Mouse (Mus musculus): ENCODE data around the gene Pdlim4. TPM values are rescaled to one million over a fixed set of nuclear protein-coding genes. Genes with fewer than 3 reads are reported as not detected.

Pdlim4 gene
- total and polyA plus RNA-seq, 2 experiments from 2014 or later, result 30.9 to 47.9 TPM

GRCm38 (mm10) chr11:54105011-54105410 is 36.2 kb upstream of the Pdlim4 start:
- Histone ChIP-seq H3K4me1 (ENCODE audit: insufficient read depth) (0 out of 2 replicates have a peak, but pooled peaks cover 8% of the 10 kb centered on the region), H3K4me2 (ENCODE audit: low read depth) (no peak overlapping the region), H3K4me3 (ENCODE audit: low read depth, low read length) (no peak overlapping the region), H3K27me3 (ENCODE audit: insufficient read depth, low read length) (no peaks in the 10 kb centered on the region), H3K27ac (ENCODE audit: low read depth, low read length) (no peak overlapping the region), H3K36me3 (ENCODE audit: insufficient read depth) (no peaks in the 10 kb centered on the region), H3K9me3 (ENCODE audit: low read length) (no peaks in the 10 kb centered on the region), H3K9ac (no peak overlapping the region)
- WGBS, result 94% methylated on average over 6 of the region's 6 CpGs
- TF ChIP-seq CTCF (IDR thresholded peaks at IDR 0.05; ENCODE audit: low read depth), result no peak
- DNase-seq (no peak), ATAC-seq (no peak)

GRCm38 (mm10) chr11:54102706-54103449 is 34.1 kb upstream of the Pdlim4 start:
- Histone ChIP-seq H3K36me3 (ENCODE audit: insufficient read depth) (no peaks in the 10 kb centered on the region), H3K4me2 (ENCODE audit: low read depth) (no peak overlapping the region), H3K27ac (ENCODE audit: low read depth, low read length) (no peak overlapping the region), H3K9me3 (ENCODE audit: low read length) (no peaks in the 10 kb centered on the region), H3K4me3 (ENCODE audit: low read depth, low read length) (no peak overlapping the region), H3K27me3 (ENCODE audit: insufficient read depth, low read length) (no peaks in the 10 kb centered on the region), H3K9ac (no peak overlapping the region), H3K4me1 (ENCODE audit: insufficient read depth) (0 out of 2 replicates have a peak, but pooled peaks cover 8% of the 10 kb centered on the region)
- DNase-seq, result no peak
- TF ChIP-seq CTCF (IDR thresholded peaks at IDR 0.05; ENCODE audit: low read depth), result no peak
- ATAC-seq, result no peak
- WGBS, result 76% methylated on average over 10 of the region's 10 CpGs

DNA sequence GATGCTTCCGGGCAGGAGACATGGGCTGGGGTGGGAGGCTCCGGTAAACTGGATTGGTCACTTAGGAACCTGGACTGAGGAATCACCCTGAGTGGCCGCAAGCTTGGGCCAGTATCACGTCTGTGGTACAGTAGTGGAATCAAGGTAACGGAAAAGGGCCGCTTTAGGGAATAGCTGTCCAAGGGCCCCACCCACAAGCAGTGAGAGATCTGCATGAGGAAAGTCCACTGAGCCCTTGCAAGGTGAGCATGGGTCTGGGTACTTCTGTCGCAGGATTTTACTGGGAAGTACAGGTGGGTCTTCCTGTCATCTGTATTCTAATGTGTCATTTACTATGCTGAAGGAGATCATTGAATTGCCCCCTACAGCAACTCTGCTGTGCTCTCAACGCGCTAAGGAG is 32.9 kb upstream of the Pdlim4 start:
- Histone ChIP-seq H3K27ac (ENCODE audit: low read depth, low read length) (no peak overlapping the region), H3K27me3 (ENCODE audit: insufficient read depth, low read length) (no peaks in the 10 kb centered on the region), H3K4me2 (ENCODE audit: low read depth) (peak overlapping the region; percentile 100), H3K9me3 (ENCODE audit: low read length) (no peaks in the 10 kb centered on the region), H3K4me3 (ENCODE audit: low read depth, low read length) (peak overlapping the region; percentile 63), H3K4me1 (ENCODE audit: insufficient read depth) (0 out of 2 replicates have a peak, but pooled peaks cover 5% of the 10 kb centered on the region), H3K36me3 (ENCODE audit: insufficient read depth) (no peaks in the 10 kb centered on the region), H3K9ac (no peak overlapping the region)
- no peak for TF ChIP-seq CTCF (IDR thresholded peaks at IDR 0.05; ENCODE audit: low read depth)
- DNase-seq, result no peak
- 81% methylated on average over 9 of the region's 9 CpGs for WGBS
- ATAC-seq, result no peak

- ATAC-seq (peak; percentile 90), DNase-seq (peak; percentile 83)
- under 1% methylated on average over 66 of the region's 83 CpGs for WGBS
- Histone ChIP-seq H3K4me1 (ENCODE audit: insufficient read depth) (0 out of 2 replicates have a peak, but pooled peaks cover 4% of the 10 kb centered on the region), H3K36me3 (ENCODE audit: insufficient read depth) (no peaks in the 10 kb centered on the region), H3K9ac (peak overlapping the region; percentile 70), H3K9me3 (ENCODE audit: low read length) (no peaks in the 10 kb centered on the region), H3K27me3 (ENCODE audit: insufficient read depth, low read length) (no peaks in the 10 kb centered on the region), H3K27ac (ENCODE audit: low read depth, low read length) (no peak overlapping the region; the same call in 1 of the 2 replicates), H3K4me3 (ENCODE audit: low read depth, low read length) (peak overlapping the region; percentile 63), H3K4me2 (ENCODE audit: low read depth) (peak overlapping the region; percentile 100)
- 0 out of 2 replicates have a peak, but pooled peaks have one; percentile 2 for TF ChIP-seq CTCF (IDR thresholded peaks at IDR 0.05; ENCODE audit: low read depth)
These were observed 32.1 kb upstream of the Pdlim4 start for GRCm38 (mm10) chr11:54100692-54101591.

- Histone ChIP-seq H3K4me1 (ENCODE audit: insufficient read depth) (0 out of 2 replicates have a peak, but pooled peaks cover 4% of the 10 kb centered on the region), H3K27me3 (ENCODE audit: insufficient read depth, low read length) (no peaks in the 10 kb centered on the region), H3K36me3 (ENCODE audit: insufficient read depth) (no peaks in the 10 kb centered on the region), H3K9me3 (ENCODE audit: low read length) (no peaks in the 10 kb centered on the region), H3K9ac (peak within 1 kb of the TSS; percentile 70), H3K4me3 (ENCODE audit: low read depth, low read length) (peak within 1 kb of the TSS; percentile 63), H3K4me2 (ENCODE audit: low read depth) (peak within 1 kb of the TSS; percentile 100), H3K27ac (ENCODE audit: low read depth, low read length) (no peak within 1 kb of the TSS; the same call in 1 of the 2 replicates)
- TF ChIP-seq CTCF (IDR thresholded peaks at IDR 0.05; ENCODE audit: low read depth), result no peak
- DNase-seq (peak; percentile 54), ATAC-seq (peak; percentile 42)
- WGBS, result 51% methylated on average over 10 of the region's 10 CpGs
These were observed 31.4 kb upstream of the Pdlim4 start, which contains the start of gene P4ha2 for GRCm38 (mm10) chr11:54100045-54100691. TSS of gene P4ha2 (plus strand) at chr11:54100095.

- Histone ChIP-seq H3K4me3 (ENCODE audit: low read depth, low read length) (no peak overlapping the region), H3K9ac (no peak overlapping the region), H3K9me3 (ENCODE audit: low read length) (no peaks in the 10 kb centered on the region), H3K4me1 (ENCODE audit: insufficient read depth) (no peaks in the 10 kb centered on the region), H3K27ac (ENCODE audit: low read depth, low read length) (no peak overlapping the region), H3K4me2 (ENCODE audit: low read depth) (no peak overlapping the region), H3K27me3 (ENCODE audit: insufficient read depth, low read length) (no peaks in the 10 kb centered on the region), H3K36me3 (ENCODE audit: insufficient read depth) (no peaks in the 10 kb centered on the region)
- ATAC-seq (0 out of 2 replicates have a peak, but pooled peaks have one; percentile 8), DNase-seq (peak; percentile 54)
- WGBS, result 6% methylated on average over 3 of the region's 3 CpGs
- peak; percentile 75 for TF ChIP-seq CTCF (IDR thresholded peaks at IDR 0.05; ENCODE audit: low read depth)
These were observed 24.2 kb upstream of the Pdlim4 start for GRCm38 (mm10) chr11:54093000-54093399.

All from forebrain, postnatal 0 days (tissue).